Mouse (Mus musculus) urinary bladder, postnatal 25 days (tissue): Measurements from ENCODE around the gene Ranbp9.
A peak's percentile ranks its signal among the peaks of the same experiment; 100 is the strongest.

Source experiments
- DNase-seq: peaks from one replicate; pipeline ENCODE4 v3.0.0; 2022; ENCODE audit warnings: low spot score

Gene Ranbp9

GRCm38 (mm10) chr13:43480957-43481858, at the start of gene Ranbp9:
TSS of gene Ranbp9 (minus strand) at chr13:43481282.
- DNase-seq = peak; percentile 73

- no peak for DNase-seq
These were observed 49.2 kb upstream of the Ranbp9 start for GRCm38 (mm10) chr13:43530129-43530831.

GRCm38 (mm10) chr13:43526289-43526688, 45.2 kb upstream of the Ranbp9 start:
- DNase-seq = no peak

- no peak for DNase-seq
These were observed 44.5 kb upstream of the Ranbp9 start for GRCm38 (mm10) chr13:43525363-43526134.

- DNase-seq = peak; percentile 33
These were observed 43.6 kb upstream of the Ranbp9 start for GRCm38 (mm10) chr13:43524491-43525362.

GRCm38 (mm10) chr13:43523906-43524480, 42.9 kb upstream of the Ranbp9 start:
- no peak for DNase-seq

GRCm38 (mm10) chr13:43521940-43522339, 40.9 kb upstream of the Ranbp9 start:
- DNase-seq = no peak

GRCm38 (mm10) chr13:43519251-43519650, 38.2 kb upstream of the Ranbp9 start:
- no peak for DNase-seq

GRCm38 (mm10) chr13:43517371-43517770, 36.3 kb upstream of the Ranbp9 start:
- no peak for DNase-seq

GRCm38 (mm10) chr13:43516931-43517330, 35.8 kb upstream of the Ranbp9 start:
- no peak for DNase-seq

- DNase-seq = no peak
These were observed 35.0 kb upstream of the Ranbp9 start for GRCm38 (mm10) chr13:43516119-43516518.

- DNase-seq = no peak
These were observed 33.9 kb upstream of the Ranbp9 start for GRCm38 (mm10) chr13:43514950-43515358.

- DNase-seq = no peak
These were observed 31.7 kb upstream of the Ranbp9 start for GRCm38 (mm10) chr13:43512736-43513135.

- no peak for DNase-seq
These were observed 24.7 kb upstream of the Ranbp9 start for GRCm38 (mm10) chr13:43505798-43506197.

- peak; percentile 40 for DNase-seq
These were observed 22.3 kb upstream of the Ranbp9 start for GRCm38 (mm10) chr13:43503395-43503850.

GRCm38 (mm10) chr13:43501601-43502000, 20.5 kb upstream of the Ranbp9 start:
- no peak for DNase-seq

GRCm38 (mm10) chr13:43500483-43500850, 19.4 kb upstream of the Ranbp9 start:
- DNase-seq = no peak

- no peak for DNase-seq
These were observed 18.8 kb upstream of the Ranbp9 start for GRCm38 (mm10) chr13:43499731-43500482.

GRCm38 (mm10) chr13:43498849-43499248, 17.8 kb upstream of the Ranbp9 start:
- no peak for DNase-seq

GRCm38 (mm10) chr13:43497769-43498168, 16.7 kb upstream of the Ranbp9 start:
- no peak for DNase-seq
